Mouse (Mus musculus) neutrophil, adult 5-6 weeks (primary cell): ENCODE results near the gene Snw1. TPM values are rescaled to one million over a fixed set of nuclear protein-coding genes. Genes with fewer than 3 reads are reported as not detected.

Source experiments
- ATAC-seq: fragments of 151-379, 151-347 bp; 2 replicates; pipeline ENCODE4 v1.8.0; 2017; ENCODE audit warnings: mild to moderate bottlenecking, moderate TSS enrichment; ENCODE audit not compliant: insufficient number of reproducible peaks, poor library complexity, low FRiP score, severe bottlenecking; ENCODE audit errors: extremely low read depth
- total RNA-seq: library from RNA; stranded (forward); fragments of 200-1000 nt; gene quantifications from 2 replicates; pipeline ENCODE4 v1.2.3, GENCODE M21; 2017

The Snw1 gene
- total RNA-seq, 1 experiment from 2014 or later: 127 TPM

GRCm38 (mm10) chr12:87426354-87427031 lies 45.6 kb downstream of the Snw1 start:
- no peak for ATAC-seq

GRCm38 (mm10) chr12:87424516-87424915 lies 47.6 kb downstream of the Snw1 start:
- no peak for ATAC-seq

DNA sequence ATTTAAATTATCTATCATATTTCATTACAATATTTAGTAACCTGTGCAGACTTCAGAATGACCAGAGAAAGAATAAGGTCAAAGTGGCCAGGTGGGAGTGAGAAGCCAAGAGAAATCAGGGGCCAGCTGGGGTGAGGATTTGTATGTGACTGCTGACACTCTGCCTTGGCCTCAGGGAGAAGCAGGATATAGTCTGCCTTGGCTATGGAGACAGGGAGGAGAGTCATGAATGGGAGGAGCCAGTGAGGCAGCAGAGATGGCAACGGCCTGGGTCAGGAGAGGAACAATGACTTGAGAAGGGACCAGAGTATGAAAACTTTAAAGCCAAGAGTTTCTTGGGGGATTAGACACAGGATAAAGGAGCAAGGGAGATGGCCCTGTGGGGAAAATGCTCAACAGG lies 48.4 kb downstream of the Snw1 start:
- ATAC-seq: no peak

- no peak for ATAC-seq
Measured at GRCm38 (mm10) chr12:87421708-87422507, 50.2 kb downstream of the Snw1 start.

DNA sequence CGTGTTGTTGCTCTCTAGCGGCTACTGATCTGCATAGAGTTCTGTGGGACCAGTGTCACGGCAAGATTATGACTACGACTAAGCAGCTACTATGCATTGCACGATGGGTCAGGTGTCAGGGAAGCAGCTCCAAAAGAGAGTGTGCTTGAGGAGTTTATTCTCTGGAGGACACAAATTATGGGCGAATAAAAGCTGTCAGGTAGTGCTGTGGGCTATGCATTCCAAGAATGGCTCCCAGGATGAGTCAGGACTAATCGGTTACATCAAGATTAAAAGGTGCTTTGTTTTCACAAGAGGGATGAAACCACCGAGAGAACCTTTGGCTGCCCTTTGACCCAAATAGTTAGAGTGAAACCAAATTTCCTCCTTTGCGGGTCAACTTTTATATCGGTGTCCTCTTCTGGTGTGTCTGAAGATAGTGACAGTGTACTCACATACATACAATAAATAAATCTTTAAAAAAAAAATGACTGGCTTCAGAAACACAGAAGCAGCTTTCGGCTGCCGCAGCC lies 52.0 kb downstream of the Snw1 start:
- no peak for ATAC-seq

- ATAC-seq: no peak
Measured at GRCm38 (mm10) chr12:87418921-87419320, 53.2 kb downstream of the Snw1 start.

DNA sequence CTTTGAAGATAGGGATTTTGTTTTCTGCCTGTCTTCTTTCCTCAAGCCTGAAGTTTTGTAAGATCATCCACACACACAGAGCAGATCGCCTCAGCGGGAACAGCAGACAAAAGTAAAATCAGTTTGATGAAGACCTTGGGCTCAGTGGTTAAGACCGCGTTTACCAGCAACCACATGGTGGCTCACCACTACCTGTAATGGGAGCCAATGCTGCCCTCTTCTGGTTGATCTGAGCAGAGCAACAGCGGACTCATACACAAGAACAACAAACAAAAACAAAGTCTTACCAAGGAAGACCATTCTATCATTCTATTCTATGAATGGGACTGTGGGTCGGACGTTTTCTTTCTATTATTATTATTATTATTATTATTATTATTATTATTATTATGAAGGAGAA lies 55.4 kb downstream of the Snw1 start:
- peak; percentile 82 for ATAC-seq

DNA sequence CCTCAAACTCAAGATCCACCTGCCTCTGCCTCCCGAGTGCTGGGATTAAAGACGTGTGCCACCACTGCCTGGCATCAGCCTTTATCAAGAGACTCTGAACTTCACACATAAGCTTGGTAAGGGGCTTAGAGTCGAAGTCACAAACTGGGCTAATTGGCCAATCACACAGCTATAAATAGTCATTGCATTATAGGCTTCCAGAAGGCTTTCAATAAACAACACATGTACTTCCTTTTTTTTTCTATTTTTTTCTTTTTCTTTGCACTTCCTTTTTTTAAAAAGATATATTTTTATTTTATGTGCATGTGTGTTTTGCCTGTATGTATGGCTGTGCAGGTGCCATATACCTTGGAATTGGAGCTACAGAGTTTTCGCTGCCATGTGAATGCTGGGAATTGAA lies 56.7 kb downstream of the Snw1 start:
- ATAC-seq: no peak

DNA sequence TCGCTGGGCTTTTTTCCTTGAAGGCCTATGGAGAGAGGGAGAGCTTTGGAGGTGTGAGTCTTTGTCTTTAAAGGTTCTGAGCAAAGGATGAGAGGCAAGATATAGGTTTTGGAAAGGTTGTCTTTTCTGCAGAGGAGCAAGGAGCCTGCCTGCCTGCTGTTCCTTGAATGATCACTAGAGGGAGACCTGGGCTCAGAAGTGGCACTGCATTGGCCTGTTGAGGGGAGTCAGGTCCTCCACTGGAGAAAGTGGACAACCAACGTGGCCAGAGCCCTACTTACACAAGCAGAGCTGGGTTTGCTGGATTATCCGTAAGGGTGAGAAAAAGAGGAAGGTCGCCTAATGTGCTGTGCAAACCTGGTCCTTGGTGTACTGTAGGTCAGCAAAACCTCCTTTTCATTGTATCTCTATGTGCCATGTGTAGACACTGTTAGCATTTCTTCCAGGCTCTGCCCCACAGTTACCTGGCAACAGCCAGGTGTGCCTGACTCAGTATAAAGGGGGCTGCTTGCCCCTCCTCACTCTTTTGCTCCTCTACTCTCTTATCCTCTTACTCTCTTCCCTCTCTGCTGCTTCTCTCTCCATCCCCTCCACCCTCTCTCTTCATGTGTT lies 58.8 kb downstream of the Snw1 start:
- peak; percentile 72 for ATAC-seq

- ATAC-seq: no peak
Measured at GRCm38 (mm10) chr12:87410999-87411398, 61.1 kb downstream of the Snw1 start.

DNA sequence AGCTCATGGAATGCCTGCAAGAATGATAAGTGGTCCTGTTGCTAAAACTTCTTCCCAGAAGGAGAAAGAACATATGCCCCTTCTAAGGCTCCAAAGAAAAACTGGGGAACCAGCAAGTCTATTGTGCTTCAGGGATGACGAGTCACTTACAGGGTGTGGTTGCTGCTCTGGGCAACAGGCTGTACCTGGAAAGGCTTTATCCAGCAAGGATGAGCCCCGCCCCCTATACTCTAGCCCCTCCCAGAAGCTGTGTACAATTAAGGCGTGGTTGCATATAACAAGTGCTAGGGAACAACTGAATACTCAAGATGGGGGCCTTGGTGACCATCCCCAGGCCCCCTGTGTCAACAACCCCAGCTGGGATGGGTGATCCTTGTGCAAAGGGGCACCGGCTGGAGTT lies 63.0 kb downstream of the Snw1 start:
- no peak for ATAC-seq

GRCm38 (mm10) chr12:87407869-87408605 lies 64.0 kb downstream of the Snw1 start:
- 0 out of 2 replicates have a peak, but pooled peaks have one; percentile 19 for ATAC-seq

GRCm38 (mm10) chr12:87405721-87406120 lies 66.4 kb downstream of the Snw1 start:
- no peak for ATAC-seq

DNA sequence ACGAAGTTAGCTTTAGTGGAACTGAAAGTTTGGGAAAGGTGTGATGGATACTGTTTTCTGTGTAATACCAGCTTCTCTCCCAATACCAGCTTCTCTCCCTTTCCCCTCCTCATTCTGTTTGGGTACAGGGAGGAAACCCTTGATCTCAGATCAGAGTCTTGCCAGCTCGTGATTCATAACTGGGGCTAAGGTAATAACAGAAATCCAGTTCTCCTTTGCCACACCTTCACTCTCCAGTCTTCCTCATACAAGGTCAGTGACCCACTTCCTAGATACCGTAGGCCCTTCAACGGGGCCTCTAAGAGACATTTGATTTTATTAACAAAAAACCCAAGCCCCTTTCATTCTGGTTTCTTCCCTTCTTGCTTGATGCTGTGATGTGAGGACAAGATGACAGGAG lies 66.9 kb downstream of the Snw1 start:
- ATAC-seq: no peak

DNA sequence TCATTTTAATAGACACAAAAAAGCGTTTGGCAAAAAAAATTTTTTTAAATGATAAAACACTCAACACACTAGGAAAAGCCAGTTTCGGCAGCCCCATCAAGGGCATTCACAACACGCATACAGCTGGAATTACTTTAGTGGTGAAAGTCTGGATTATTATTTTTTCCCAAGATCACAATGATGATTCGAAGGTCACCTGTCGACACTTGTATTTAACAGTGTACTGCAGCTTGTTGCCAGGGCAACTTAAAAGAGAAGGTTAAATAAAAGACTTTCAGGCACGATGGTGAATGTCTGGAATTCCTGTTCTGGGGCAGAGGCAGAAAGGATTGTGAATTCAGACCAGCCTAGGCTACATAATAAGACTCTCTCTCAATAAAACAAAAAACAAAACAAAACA lies 70.2 kb downstream of the Snw1 start:
- no peak for ATAC-seq

GRCm38 (mm10) chr12:87399119-87399819 lies 72.8 kb downstream of the Snw1 start:
- 0 out of 2 replicates have a peak, but pooled peaks have one; percentile 9 for ATAC-seq
